Mouse (Mus musculus): ENCODE results near the gene Gtf2a1l. TPM values are rescaled to one million over a fixed set of nuclear protein-coding genes. Genes with fewer than 3 reads are reported as not detected.

The Gtf2a1l gene
- total RNA-seq (2012; rRNA removed) (0.08 TPM in 2 replicates), total RNA-seq (2014; rRNA removed) (not detected in 2 replicates), polyA plus RNA-seq (2012; ENCODE audit: insufficient read length, low read depth) (not detected in 2 replicates)

DNA sequence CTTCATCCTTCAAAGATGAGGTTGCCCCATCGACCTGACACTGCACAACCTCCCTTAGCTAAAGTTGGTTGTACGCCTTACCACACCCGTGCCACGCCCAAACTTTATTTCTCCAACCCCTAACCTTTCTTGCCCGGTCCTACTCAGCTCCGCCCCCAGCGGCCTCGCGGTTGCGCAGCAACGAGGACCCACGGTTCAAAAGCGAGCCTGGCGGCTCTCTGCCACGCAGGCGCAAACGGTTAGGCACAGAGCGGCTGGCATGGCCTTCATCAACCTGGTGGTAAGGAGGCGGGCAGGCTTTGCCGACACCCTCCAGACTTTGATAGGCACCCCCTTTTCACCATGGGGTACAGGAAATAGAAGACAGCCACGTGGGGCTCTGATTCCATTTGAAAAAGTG is at the start of gene Gtf2a1l:
Gtf2a1l (plus strand) TSS at position 209 of the 400 bp plus-strand sequence.
- no peaks in the 10 kb centered on the region for H3K36me3 ChIP-seq (replicated peaks in 1 of 2; ENCODE audit: control insufficient read depth in 1 of 2, insufficient read depth in 1 of 2, low read length in 1 of 2)
- in situ Hi-C loops (cut with MboI; ENCODE audit: low pct_ligation_motif_present, low pct_unique_long_range_greater_than_20kb, low sequenced_read_pairs), result no loop called here
- no peak within 1 kb of the TSS for H3K4me3 ChIP-seq (replicated peaks in 1 of 3; ENCODE audit: low read depth in 2 of 3, low read length in 2 of 3, poor library complexity in 1 of 3)
- H3K9me3 ChIP-seq (replicated peaks; ENCODE audit: low read length), result no peaks in the 10 kb centered on the region
- no peaks in the 10 kb centered on the region for H3K79me2 ChIP-seq (replicated peaks; ENCODE audit: control insufficient read depth, extremely low read depth, insufficient read depth, poor library complexity, severe bottlenecking)
- H3K4me1 ChIP-seq (ENCODE audit: control insufficient read depth in 1 of 2, insufficient read depth in 2 of 2), result peaks cover 2 to 11% of the 10 kb centered on the region in 2 experiments; a peak in 2 of 4 replicates
- no peak within 1 kb of the TSS for H3K27ac ChIP-seq (ENCODE audit: insufficient read depth, low read depth)
- no peak for DNase-seq (ENCODE audit: extremely low read depth)
- H3K4me2 ChIP-seq (ENCODE audit: insufficient read depth, low read depth, poor library complexity, severe bottlenecking), result peak within 1 kb of the TSS; percentile 64; the same call in 1 of the 2 replicates
- no peak for TF ChIP-seq USF2 (conservative IDR thresholded peaks at IDR 0.05; ENCODE audit: low read depth, low read length)
- TF ChIP-seq NRF1 (IDR thresholded peaks at IDR 0.05; ENCODE audit: low read depth, low read length), result peak; percentile 81
- TF ChIP-seq SIN3A (IDR thresholded peaks at IDR 0.05; ENCODE audit: low read length), result no peak
- no peak for TF ChIP-seq KAT2A (IDR thresholded peaks at IDR 0.05; ENCODE audit: insufficient replicate concordance, low read length)
- dilution Hi-C loops (cut with MboI; ENCODE audit: extremely low pct_ligation_motif_present, extremely low pct_unique_long_range_greater_than_20kb, low sequenced_read_pairs), result no loop called here
- H3K27me3 ChIP-seq (replicated peaks), result no peaks in the 10 kb centered on the region
- no peak within 1 kb of the TSS for H3K9ac ChIP-seq (ENCODE audit: insufficient read depth, low read depth)

DNA sequence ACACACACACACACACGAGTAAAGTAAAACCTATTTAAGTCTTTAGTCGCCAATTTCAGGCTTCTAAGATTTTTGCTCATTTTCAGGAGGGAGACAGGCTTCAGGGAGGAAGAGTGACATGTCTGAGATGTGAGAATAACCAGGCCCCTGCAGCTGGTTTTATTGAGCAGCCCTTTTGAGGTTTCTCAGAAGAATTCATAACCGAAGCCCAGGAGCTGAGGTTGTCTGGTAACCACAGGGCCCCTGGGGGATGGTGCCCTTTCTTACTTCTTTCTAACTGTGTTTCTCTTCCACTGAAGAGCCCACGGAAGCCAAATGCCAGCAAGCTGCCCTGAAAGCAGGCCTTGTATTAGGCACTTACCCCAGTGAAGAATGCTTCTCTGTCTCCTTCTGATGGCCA is 47.5 kb upstream of the Gtf2a1l start:
- TF ChIP-seq RCOR1 (conservative IDR thresholded peaks at IDR 0.05; ENCODE audit: low read depth, low read length) (no peak), CHD2 (IDR thresholded peaks at IDR 0.05; ENCODE audit: low read length) (peak; percentile 19; the same call in 1 of the 2 replicates), MEF2A (IDR thresholded peaks at IDR 0.05; ENCODE audit: borderline replicate concordance, low read depth, low read length) (peak; percentile 31; the same call in 1 of the 2 replicates), POLR2A (IDR thresholded peaks at IDR 0.05; ENCODE audit: low read depth, low read length) (no peak), ZC3H11A (IDR thresholded peaks at IDR 0.05; ENCODE audit: low read depth, low read length) (no peak), MAFK (IDR thresholded peaks at IDR 0.05; ENCODE audit: insufficient replicate concordance, low read length) (0 out of 2 replicates have a peak, but pooled peaks have one; percentile 27), EP300 (IDR thresholded peaks at IDR 0.05; ENCODE audit: low read length) (peak; percentile 40; the same call in 1 of the 2 replicates), NELFE (IDR thresholded peaks at IDR 0.05; ENCODE audit: low read depth, low read length) (no peak), SIN3A (IDR thresholded peaks at IDR 0.05; ENCODE audit: low read length) (0 out of 2 replicates have a peak, but pooled peaks have one; percentile 37), PAX5 (IDR thresholded peaks at IDR 0.05; ENCODE audit: low read length) (no peak), NRF1 (IDR thresholded peaks at IDR 0.05; ENCODE audit: low read depth, low read length) (no peak), ETS1 (conservative IDR thresholded peaks at IDR 0.05; ENCODE audit: low read depth, low read length) (peak; percentile 38; the same call in 1 of the 2 replicates), TCF12 (IDR thresholded peaks at IDR 0.05; ENCODE audit: low read depth, low read length) (peak; percentile 45; the same call in 1 of the 2 replicates), POLR2AphosphoS2 (IDR thresholded peaks at IDR 0.05; ENCODE audit: low read depth, low read length) (no peak)
- Histone ChIP-seq H3K4me1 (ENCODE audit: control insufficient read depth in 1 of 2, insufficient read depth in 2 of 2) (peaks cover 7 to 39% of the 10 kb centered on the region in 2 experiments; a peak in 3 of 4 replicates), H3K27ac (ENCODE audit: insufficient read depth, low read depth) (no peak overlapping the region), H3K79me2 (replicated peaks; ENCODE audit: control insufficient read depth, extremely low read depth, insufficient read depth, poor library complexity, severe bottlenecking) (no peaks in the 10 kb centered on the region), H3K4me3 (replicated peaks in 1 of 3; ENCODE audit: low read depth in 2 of 3, low read length in 2 of 3, poor library complexity in 1 of 3) (no peak overlapping the region), H3K9me3 (replicated peaks; ENCODE audit: low read length) (no peaks in the 10 kb centered on the region), H3K9ac (ENCODE audit: insufficient read depth, low read depth) (no peak overlapping the region), H3K36me3 (replicated peaks in 1 of 2; ENCODE audit: control insufficient read depth in 1 of 2, insufficient read depth in 1 of 2, low read length in 1 of 2) (peaks cover 0 to 7% of the 10 kb centered on the region in 2 experiments), H3K4me2 (ENCODE audit: insufficient read depth, low read depth, poor library complexity, severe bottlenecking) (no peak overlapping the region), H3K27me3 (replicated peaks) (no peaks in the 10 kb centered on the region)
- in situ Hi-C loops (cut with MboI; ENCODE audit: low pct_ligation_motif_present, low pct_unique_long_range_greater_than_20kb, low sequenced_read_pairs) (no loop called here), dilution Hi-C loops (cut with MboI; ENCODE audit: extremely low pct_ligation_motif_present, extremely low pct_unique_long_range_greater_than_20kb, low sequenced_read_pairs) (no loop called here)
- peak; percentile 76 for DNase-seq (ENCODE audit: extremely low read depth)
